Mouse (Mus musculus) ES-Bruce4 (cell line): ENCODE measurements around the gene Frs2. TPM values are rescaled to one million over a fixed set of nuclear protein-coding genes. Genes with fewer than 3 reads are reported as not detected.
A peak's percentile ranks its signal among the peaks of the same experiment; 100 is the strongest.
"Not testable (repeated sequence)": the region's sequence is repeated elsewhere in the genome, so short reads cannot be mapped to it uniquely, and the experiment has no call there.

Experiments used
- H3K27ac ChIP-seq: 2 replicates; pipeline ENCODE4 v1.5.1; 2012; ENCODE audit warnings: low read length, inconsistent platforms; ENCODE audit not compliant: insufficient read depth
- H3K27me3 ChIP-seq: 2 replicates; pipeline ENCODE4 v1.6.1; 2012; ENCODE audit warnings: mild to moderate bottlenecking, low read length, inconsistent platforms; ENCODE audit not compliant: control insufficient read depth, poor library complexity, insufficient read depth, severe bottlenecking
- H3K36me3 ChIP-seq: 2 replicates; pipeline ENCODE4 v1.6.1; 2012; ENCODE audit warnings: inconsistent platforms, mild to moderate bottlenecking, low read length, moderate library complexity; ENCODE audit not compliant: control insufficient read depth, poor library complexity, insufficient read depth, severe bottlenecking
- H3K4me1 ChIP-seq: one replicate; pipeline ENCODE4 v1.8.1; 2011; ENCODE audit warnings: low read length; ENCODE audit not compliant: control insufficient read depth, insufficient read depth
- H3K4me3 ChIP-seq: 2 replicates; pipeline ENCODE4 v1.5.1; 2011; ENCODE audit warnings: low read depth, mild to moderate bottlenecking, low read length
- H3K9ac ChIP-seq: 2 replicates; pipeline ENCODE4 v1.6.1; 2012; ENCODE audit warnings: low read depth, mild to moderate bottlenecking, inconsistent platforms; ENCODE audit not compliant: poor library complexity, severe bottlenecking
- H3K9me3 ChIP-seq: replicated peaks from 2 replicates; pipeline ENCODE4 v1.6.1; 2012; ENCODE audit warnings: mild to moderate bottlenecking, low read length, inconsistent platforms; ENCODE audit not compliant: control insufficient read depth, poor library complexity, insufficient read depth, severe bottlenecking
- CTCF ChIP-seq: IDR thresholded peaks from one replicate; pipeline ENCODE4 v1.8.1; 2011; ENCODE audit warnings: low read depth, low read length
- EP300 ChIP-seq: IDR thresholded peaks from 2 replicates; pipeline ENCODE4 v1.6.1; 2011; ENCODE audit warnings: low read depth, low read length; ENCODE audit not compliant: insufficient read depth
- POLR2A ChIP-seq: IDR thresholded peaks from one replicate; pipeline ENCODE4 v1.8.1; 2011; ENCODE audit warnings: low read length; ENCODE audit not compliant: insufficient read depth
- polyA plus RNA-seq: library from polyadenylated mRNA; stranded (reverse); fragments of >200 nt; gene quantifications from 2 replicates; pipeline ENCODE4 v1.2.4, GENCODE M21; 2011; ENCODE audit warnings: low read depth; ENCODE audit not compliant: missing spikeins, insufficient read depth, insufficient read length

Frs2 gene
- polyA plus RNA-seq, 1 experiment, result 49.0 TPM

GRCm38 (mm10) chr10:117033785-117034184 lies 114.5 kb downstream of the Frs2 start:
- Histone ChIP-seq H3K27me3 (no peaks in the 10 kb centered on the region), H3K9me3 (no peaks in the 10 kb centered on the region)
- TF ChIP-seq EP300, result no peak
- TF ChIP-seq CTCF, result peak; percentile 79
- no peak for TF ChIP-seq POLR2A

GRCm38 (mm10) chr10:117031160-117031559 lies 117.2 kb downstream of the Frs2 start:
- no peak overlapping the region for H3K27ac ChIP-seq
- no peak overlapping the region for H3K9ac ChIP-seq
- no peaks in the 10 kb centered on the region for H3K9me3 ChIP-seq
- no peaks in the 10 kb centered on the region for H3K27me3 ChIP-seq
- H3K36me3 ChIP-seq, result no peaks in the 10 kb centered on the region
- no peaks in the 10 kb centered on the region for H3K4me1 ChIP-seq
- TF ChIP-seq CTCF (no peak), EP300 (no peak), POLR2A (no peak)
- no peak overlapping the region for H3K4me3 ChIP-seq

More at GRCm38 (mm10) chr10:117033785-117034184, 114.5 kb downstream of the Frs2 start:
- no peak overlapping the region for H3K9ac ChIP-seq
- no peak overlapping the region for H3K4me3 ChIP-seq
- peaks cover 3% of the 10 kb centered on the region for H3K4me1 ChIP-seq
- no peak overlapping the region for H3K27ac ChIP-seq
- no peaks in the 10 kb centered on the region for H3K36me3 ChIP-seq

- no peaks in the 10 kb centered on the region for H3K36me3 ChIP-seq
- no peak overlapping the region for H3K27ac ChIP-seq
- no peaks in the 10 kb centered on the region for H3K4me1 ChIP-seq
- H3K27me3 ChIP-seq, result no peaks in the 10 kb centered on the region
- H3K4me3 ChIP-seq, result no peak overlapping the region
- H3K9me3 ChIP-seq, result no peaks in the 10 kb centered on the region
- TF ChIP-seq EP300 (no peak), CTCF (no peak), POLR2A (no peak)
- no peak overlapping the region for H3K9ac ChIP-seq
Observed at GRCm38 (mm10) chr10:117026176-117026575, 122.2 kb downstream of the Frs2 start.

- not testable (repeated sequence) for H3K9ac ChIP-seq, H3K27ac ChIP-seq, H3K27me3 ChIP-seq, H3K36me3 ChIP-seq, H3K9me3 ChIP-seq, H3K4me3 ChIP-seq, H3K4me1 ChIP-seq
Observed at GRCm38 (mm10) chr10:117025776-117026175, 122.6 kb downstream of the Frs2 start.

GRCm38 (mm10) chr10:117023693-117024092 lies 124.6 kb downstream of the Frs2 start:
- H3K27me3 ChIP-seq, result no peaks in the 10 kb centered on the region
- TF ChIP-seq CTCF (no peak), POLR2A (no peak), EP300 (no peak)
- H3K4me3 ChIP-seq, result peak overlapping the region; percentile 16
- no peaks in the 10 kb centered on the region for H3K9me3 ChIP-seq
- H3K27ac ChIP-seq, result no peak overlapping the region
- H3K9ac ChIP-seq, result no peak overlapping the region
- peaks cover 2% of the 10 kb centered on the region for H3K4me1 ChIP-seq
- H3K36me3 ChIP-seq, result no peaks in the 10 kb centered on the region

- no peaks in the 10 kb centered on the region for H3K27me3 ChIP-seq
- H3K27ac ChIP-seq, result no peak overlapping the region
- H3K9ac ChIP-seq, result no peak overlapping the region
- peaks cover 2% of the 10 kb centered on the region for H3K4me1 ChIP-seq
- no peaks in the 10 kb centered on the region for H3K9me3 ChIP-seq
- H3K36me3 ChIP-seq, result no peaks in the 10 kb centered on the region
- TF ChIP-seq EP300 (0 out of 2 replicates have a peak, but pooled peaks have one; percentile 5), POLR2A (no peak)
- no peak overlapping the region for H3K4me3 ChIP-seq
Observed at GRCm38 (mm10) chr10:117021020-117021754, 127.1 kb downstream of the Frs2 start.

Other genes with a start within 250 kb of the Frs2 start
- 58.7 and 70.8 TPM in 2 replicates for gene Rab3ip, start 197.8 kb downstream of the Frs2 start, polyA plus RNA-seq
- not detected in 2 replicates for gene Gm10271, start 175.9 kb downstream of the Frs2 start, polyA plus RNA-seq
- not detected in 2 replicates for gene Best3, start 162.2 kb downstream of the Frs2 start, polyA plus RNA-seq
- gene Lrrc10, start 103.2 kb downstream of the Frs2 start, polyA plus RNA-seq, result not detected in 2 replicates
- 974 and 1,034 TPM in 2 replicates for gene Cct2, start 84.7 kb downstream of the Frs2 start, polyA plus RNA-seq
- gene Yeats4, start 76.0 kb upstream of the Frs2 start, polyA plus RNA-seq, result 60.6 and 65.1 TPM in 2 replicates
- not detected in 2 replicates for gene 9530003J23Rik, start 90.2 kb upstream of the Frs2 start, polyA plus RNA-seq
- gene Lyz2, start 133.8 kb upstream of the Frs2 start, polyA plus RNA-seq, result not detected in 2 replicates
- gene Lyz1, start 144.3 kb upstream of the Frs2 start, polyA plus RNA-seq, result not detected in 2 replicates
- 205 and 225 TPM in 2 replicates for gene Cpsf6, start 231.5 kb upstream of the Frs2 start, polyA plus RNA-seq